Mouse (Mus musculus) E14TG2a.4 (cell line): ENCODE measurements around the gene Akt1.

Experiments used
- CTCF ChIP-seq: conservative IDR thresholded peaks from 2 replicates; pipeline ENCODE4 v1.5.1; 2014; ENCODE audit warnings: low read length
- NANOG ChIP-seq: IDR thresholded peaks from 2 replicates; pipeline ENCODE4 v1.6.1; 2014; ENCODE audit warnings: borderline replicate concordance, low read length, mixed read lengths
- POU5F1 ChIP-seq: IDR thresholded peaks from 2 replicates; pipeline ENCODE4 v1.6.1; 2014; ENCODE audit warnings: low read length, borderline replicate concordance

DNA sequence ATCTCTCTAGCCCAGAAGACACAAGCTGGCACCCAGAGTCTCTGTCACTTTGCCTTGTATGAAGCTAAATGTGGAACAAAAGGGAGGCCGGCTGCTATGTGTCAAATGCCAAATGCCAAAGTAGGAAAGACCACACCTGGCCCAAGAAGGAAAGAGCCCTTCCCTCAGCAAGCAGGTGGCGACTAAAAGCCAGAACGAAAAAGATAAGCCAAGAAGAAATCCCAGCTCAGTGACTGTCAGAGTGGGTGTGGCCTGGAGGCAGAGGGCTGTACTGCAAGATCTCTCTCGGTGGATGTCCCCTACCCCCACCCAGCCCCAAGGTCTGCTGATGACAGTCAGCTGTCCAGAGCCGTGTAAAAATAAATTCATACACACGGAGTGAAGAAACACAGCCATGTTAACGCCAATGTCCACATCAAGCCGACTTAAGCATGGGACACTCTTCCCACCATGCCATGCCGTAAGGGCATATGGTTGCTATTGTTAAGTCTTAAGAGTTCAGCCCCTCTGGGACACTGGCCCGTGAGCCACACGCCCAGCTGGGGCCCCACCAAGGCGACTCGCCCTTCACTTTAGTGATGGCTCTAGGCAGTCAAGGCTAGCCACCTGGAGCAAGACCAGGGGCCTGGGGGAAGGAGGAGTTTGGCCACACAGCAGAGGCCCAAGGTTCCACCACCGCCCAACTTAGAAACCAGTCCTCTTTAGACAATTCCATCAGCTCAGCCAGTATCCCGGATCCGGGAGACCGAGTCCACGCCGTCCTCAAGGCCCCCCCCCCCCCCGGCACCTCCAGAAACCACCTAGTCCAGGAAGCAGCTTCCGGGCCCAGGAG, 1.7 kb downstream of the Akt1 start:
- no peak for TF ChIP-seq CTCF
- TF ChIP-seq POU5F1: no peak
- no peak for TF ChIP-seq NANOG
